Mouse (Mus musculus) heart, postnatal 4 days (tissue): ENCODE measurements around the gene Mmaa. TPM values are rescaled to one million over a fixed set of nuclear protein-coding genes. Genes with fewer than 3 reads are reported as not detected.
A peak's percentile ranks its signal among the peaks of the same experiment; 100 is the strongest.

Source experiments
- DNase-seq: peaks from one replicate; pipeline ENCODE4 v3.0.0; 2021
- total RNA-seq, 2 experiments: library from RNA; stranded (reverse); gene quantifications; 2 replicates each; pipeline ENCODE4 v1.2.3; 2021

The Mmaa gene
- total RNA-seq, 2 experiments from 2014 or later, result 19.0 to 20.1 TPM

GRCm38 (mm10) chr8:79288250-79288649 is 6.5 kb downstream of the Mmaa start:
- DNase-seq, result no peak

- no peak for DNase-seq
Observed at GRCm38 (mm10) chr8:79286424-79286823, 8.3 kb downstream of the Mmaa start.

- DNase-seq, result no peak
Observed at GRCm38 (mm10) chr8:79284626-79285025, 10.1 kb downstream of the Mmaa start.

- DNase-seq, result no peak
Observed at GRCm38 (mm10) chr8:79281376-79281890, 13.3 kb downstream of the Mmaa start.

- DNase-seq, result no peak
Observed at GRCm38 (mm10) chr8:79277264-79277870, 17.4 kb downstream of the Mmaa start.

- DNase-seq, result no peak
Observed at GRCm38 (mm10) chr8:79274940-79275339, 19.8 kb downstream of the Mmaa start.

- DNase-seq, result peak; percentile 8
Observed at GRCm38 (mm10) chr8:79273776-79274175, 21.0 kb downstream of the Mmaa start.

- DNase-seq, result no peak
Observed at GRCm38 (mm10) chr8:79272676-79273075, 22.1 kb downstream of the Mmaa start.

- DNase-seq, result no peak
Observed at GRCm38 (mm10) chr8:79268921-79269320, 25.8 kb downstream of the Mmaa start.

GRCm38 (mm10) chr8:79261920-79262319 is 32.8 kb downstream of the Mmaa start:
- DNase-seq, result no peak

GRCm38 (mm10) chr8:79256076-79256705 is 38.5 kb downstream of the Mmaa start:
- DNase-seq, result no peak

- no peak for DNase-seq
Observed at GRCm38 (mm10) chr8:79253742-79254141, 41.0 kb downstream of the Mmaa start.

- no peak for DNase-seq
Observed at GRCm38 (mm10) chr8:79248470-79248869, 46.3 kb downstream of the Mmaa start, which contains the start of gene 1700011L22Rik. Gene 1700011L22Rik (minus strand): TSS chr8:79248570.

GRCm38 (mm10) chr8:79243422-79243821 is 51.3 kb downstream of the Mmaa start:
- DNase-seq, result no peak

GRCm38 (mm10) chr8:79239996-79240395 is 54.7 kb downstream of the Mmaa start:
- DNase-seq, result no peak

GRCm38 (mm10) chr8:79239320-79239719 is 55.4 kb downstream of the Mmaa start:
- no peak for DNase-seq

GRCm38 (mm10) chr8:79229266-79229888 is 65.4 kb downstream of the Mmaa start:
- no peak for DNase-seq

GRCm38 (mm10) chr8:79227916-79228315 is 66.8 kb downstream of the Mmaa start:
- no peak for DNase-seq

- no peak for DNase-seq
Observed at GRCm38 (mm10) chr8:79227194-79227593, 67.5 kb downstream of the Mmaa start.

GRCm38 (mm10) chr8:79226046-79226445 is 68.7 kb downstream of the Mmaa start:
- DNase-seq, result no peak

- DNase-seq, result no peak
Observed at GRCm38 (mm10) chr8:79225586-79225985, 69.2 kb downstream of the Mmaa start.

- DNase-seq, result no peak
Observed at GRCm38 (mm10) chr8:79224363-79224762, 70.4 kb downstream of the Mmaa start.

GRCm38 (mm10) chr8:79222752-79223141 is 72.0 kb downstream of the Mmaa start:
- no peak for DNase-seq
